11 mouse cellular contexts compared by ENCODE assay signal in genomic region chr4:136249332-136249647, GRCm38 (mm10). TPM values are rescaled to one million over a fixed set of nuclear protein-coding genes. Genes with fewer than 3 reads are reported as not detected.
DNase-seq lines count a peak whose midpoint lies in the region; ATAC-seq and TF ChIP-seq lines count a peak whose summit lies in the region.
"Had no signal": no experiment of that assay in that cellular context is flagged by ENCODE, and none has a peak within 500 bp of the region (broad histone marks: within the 10 kb centered on the region; RNA-seq: fewer than 3 reads in every experiment).

No protein-coding gene starts in this region.

- no peak for TF ChIP-seq CTCF in gastrocnemius, adult 2 months (IDR thresholded peaks at IDR 0.05)
- TF ChIP-seq CTCF in liver, embryonic 14.5 days (IDR thresholded peaks at IDR 0.05; ENCODE audit: low read depth), result no peak

- TF ChIP-seq EP300 in liver, embryonic 14.5 days (IDR thresholded peaks at IDR 0.05; ENCODE audit: low read depth), result no peak

- H3K4me3 ChIP-seq in gastrocnemius, adult 2 months, result peak overlapping the region; percentile 94
- H3K4me3 ChIP-seq in neural tube, embryonic 12.5 days, result no peak overlapping the region
- H3K4me3 ChIP-seq in liver, embryonic 14.5 days (ENCODE audit: insufficient read depth in 1 of 2, low read depth in 2 of 2, low read length in 2 of 2), result no peak overlapping the region
- H3K4me3 ChIP-seq: left cerebral cortex, adult 2 months had no signal

- 9% methylated on average over 11 of the region's 11 CpGs for whole genome bisulfite sequencing in neural tube, embryonic 12.5 days
- WGBS in liver, embryonic 14.5 days (ENCODE audit: insufficient replicate concordance), result 3% methylated on average over 11 of the region's 11 CpGs

- H3K4me1 ChIP-seq in neural tube, embryonic 12.5 days, result peaks cover 29% of the 10 kb centered on the region
- H3K4me1 ChIP-seq in liver, embryonic 14.5 days (replicated peaks; ENCODE audit: control insufficient read depth in 2 of 2, insufficient read depth in 2 of 2, low read length in 1 of 2), result 0 out of 4 replicates have a peak, but pooled peaks cover 0 to 4% of the 10 kb centered on the region in 2 experiments

- H3K27me3 ChIP-seq in neural tube, embryonic 12.5 days (replicated peaks), result peaks cover 48% of the 10 kb centered on the region
- H3K27me3 ChIP-seq in liver, embryonic 14.5 days (ENCODE audit: control insufficient read depth, insufficient read depth, low read length), result peaks cover 51% of the 10 kb centered on the region

- no peak overlapping the region for H3K9ac ChIP-seq in neural tube, embryonic 12.5 days
- H3K9ac ChIP-seq in liver, embryonic 14.5 days (replicated peaks), result no peak overlapping the region

- H3K9me3 ChIP-seq in neural tube, embryonic 12.5 days, result no peaks in the 10 kb centered on the region
- H3K9me3 ChIP-seq in liver, embryonic 14.5 days (ENCODE audit: control insufficient read depth, low read length), result no peaks in the 10 kb centered on the region

- peak overlapping the region; percentile 89; the same call in 1 of the 2 replicates for H3K4me2 ChIP-seq in neural tube, embryonic 12.5 days (replicated peaks)
- peak overlapping the region; percentile 54; the same call in 1 of the 2 replicates for H3K4me2 ChIP-seq in liver, embryonic 14.5 days (ENCODE audit: low read depth)

- peak; percentile 63 for DNase-seq in gastrocnemius, adult 2 months
- DNase-seq in gastrocnemius, postnatal 25 days, result no peak
- DNase-seq in neural tube, embryonic 10.5 days (ENCODE audit: extremely low spot score, low spot score), result no peak
- DNase-seq in liver, embryonic 14.5 days (ENCODE audit: low read depth in 3 of 3, low spot score in 3 of 3), result no peak
- DNase-seq in left cerebral cortex, postnatal 4 days, result no peak
- DNase-seq in gastrocnemius, adult 8-10 months (ENCODE audit: low spot score in 2 of 2), result no peak
- DNase-seq: cerebellum, adult 9-10 months; thymus, adult 2 months had no signal

- peak overlapping the region; percentile 99 for H3K27ac ChIP-seq in gastrocnemius, adult 2 months
- no peak overlapping the region for H3K27ac ChIP-seq in neural tube, embryonic 12.5 days
- H3K27ac ChIP-seq in liver, embryonic 14.5 days, result no peak overlapping the region
- H3K27ac ChIP-seq: left cerebral cortex, adult 2 months had no signal

- intact Hi-C loops in gastrocnemius, adult 2 months (cut with DNase I), result no loop called here
- intact Hi-C loops in left cerebral cortex, postnatal 4 days (cut with DNase I), result no loop called here

- H3K36me3 ChIP-seq in neural tube, embryonic 12.5 days, result 0 out of 2 replicates have a peak, but pooled peaks cover under 1% of the 10 kb centered on the region
- H3K36me3 ChIP-seq in liver, embryonic 14.5 days (replicated peaks; ENCODE audit: control insufficient read depth, insufficient read depth, low read depth), result no peaks in the 10 kb centered on the region

- no peak for ATAC-seq in neural tube, embryonic 12.5 days (ENCODE audit: low FRiP score, low read depth)
- ATAC-seq in liver, embryonic 14.5 days (ENCODE audit: insufficient read depth), result no peak
- no peak for ATAC-seq in activated CD4-positive, CD25-positive, alpha-beta regulatory T cell, adult 4 months

RNA-seq across cellular contexts. Expression of gene Tcea3, which starts 1.8 kb away (rescaled TPM):
- 100 to 1,000 TPM; 344 to 373 TPM for total RNA-seq in gastrocnemius, adult 2 months (2021)
- 100 to 1,000 TPM; 234 to 298 TPM for total RNA-seq in gastrocnemius, postnatal 25 days (2021)
- 3.0 and 4.5 TPM in 2 replicates for polyA plus RNA-seq in neural tube, embryonic 12.5 days (2016; fragmentation: Nextera tagmentation; extraction: Ambion mirVana)
- 2.3 and 4.8 TPM in 2 replicates for polyA plus RNA-seq in liver, embryonic 14.5 days (2012; rRNA removed)
- 12.4 and 15.6 TPM in 2 replicates for polyA plus RNA-seq in liver, embryonic 14.5 days (2014; fragmentation: Nextera tagmentation; extraction: Ambion mirVana)
- 1 to 10 TPM in 1 of 2 experiments, under 1 TPM in 1; 0.92 to 1.2 TPM for total RNA-seq in left cerebral cortex, postnatal 4 days (2021)
- 100 to 1,000 TPM; 380 to 439 (median 413) TPM for total RNA-seq in gastrocnemius, adult 8-10 months (2022)
- under 1 TPM in 1 of 2 experiments, not detected in 1; 0.58 TPM for polyA plus RNA-seq in activated CD4-positive, CD25-positive, alpha-beta regulatory T cell, adult 4 months (2017; shearing (Covaris generic))

RNA-seq across cellular contexts. Expression of gene Zfp46, which starts 35.2 kb away (rescaled TPM):
- 10 to 100 TPM; 21.0 to 36.7 TPM for total RNA-seq in gastrocnemius, adult 2 months (2021)
- 10 to 100 TPM; 25.4 to 26.1 TPM for total RNA-seq in gastrocnemius, postnatal 25 days (2021)
- 38.3 and 39.7 TPM in 2 replicates for polyA plus RNA-seq in neural tube, embryonic 12.5 days (2016; fragmentation: Nextera tagmentation; extraction: Ambion mirVana)
- polyA plus RNA-seq in liver, embryonic 14.5 days (2012; rRNA removed), result 2.6 and 2.7 TPM in 2 replicates
- polyA plus RNA-seq in liver, embryonic 14.5 days (2014; fragmentation: Nextera tagmentation; extraction: Ambion mirVana), result 2.6 and 2.9 TPM in 2 replicates
- total RNA-seq in left cerebral cortex, postnatal 4 days (2021), result 100 to 1,000 TPM; 102 to 108 TPM
- 10 to 100 TPM; 21.2 to 27.1 (median 24.9) TPM for total RNA-seq in gastrocnemius, adult 8-10 months (2022)
- 1 to 10 TPM; 9.4 to 9.5 TPM for polyA plus RNA-seq in activated CD4-positive, CD25-positive, alpha-beta regulatory T cell, adult 4 months (2017; shearing (Covaris generic))

RNA-seq across cellular contexts. Expression of gene Asap3, which starts 43.1 kb away (rescaled TPM):
- total RNA-seq in gastrocnemius, adult 2 months (2021), result 1 to 10 TPM; 1.5 to 2.5 TPM
- 1 to 10 TPM; 2.8 to 3.0 TPM for total RNA-seq in gastrocnemius, postnatal 25 days (2021)
- polyA plus RNA-seq in neural tube, embryonic 12.5 days (2016; fragmentation: Nextera tagmentation; extraction: Ambion mirVana), result 10.4 and 11.4 TPM in 2 replicates
- 1.1 and 1.2 TPM in 2 replicates for polyA plus RNA-seq in liver, embryonic 14.5 days (2012; rRNA removed)
- 0.66 and 0.85 TPM in 2 replicates for polyA plus RNA-seq in liver, embryonic 14.5 days (2014; fragmentation: Nextera tagmentation; extraction: Ambion mirVana)
- 1 to 10 TPM; 4.2 to 4.9 TPM for total RNA-seq in left cerebral cortex, postnatal 4 days (2021)
- total RNA-seq in gastrocnemius, adult 8-10 months (2022), result 1 to 10 TPM in 2 of 4 experiments, under 1 TPM in 2; 0.92 to 1.3 (median 1.1) TPM
- under 1 TPM in 1 of 2 experiments, not detected in 1; 0.25 TPM for polyA plus RNA-seq in activated CD4-positive, CD25-positive, alpha-beta regulatory T cell, adult 4 months (2017; shearing (Covaris generic))

Comparison
In these comparisons a context has a peak if more than half of its experiments do, and no peak if none do; other contexts are left out.
1. RNA of gene Tcea3, which starts 1.8 kb away (total RNA-seq): 380 to 439 TPM in gastrocnemius, adult 8-10 months, 344 to 373 TPM in gastrocnemius, adult 2 months and 234 to 298 TPM in gastrocnemius, postnatal 25 days; 0.92 to 1.2 TPM in left cerebral cortex, postnatal 4 days; every median in the first group is over 100 times any median in the second.